In the genomic region with DNA sequence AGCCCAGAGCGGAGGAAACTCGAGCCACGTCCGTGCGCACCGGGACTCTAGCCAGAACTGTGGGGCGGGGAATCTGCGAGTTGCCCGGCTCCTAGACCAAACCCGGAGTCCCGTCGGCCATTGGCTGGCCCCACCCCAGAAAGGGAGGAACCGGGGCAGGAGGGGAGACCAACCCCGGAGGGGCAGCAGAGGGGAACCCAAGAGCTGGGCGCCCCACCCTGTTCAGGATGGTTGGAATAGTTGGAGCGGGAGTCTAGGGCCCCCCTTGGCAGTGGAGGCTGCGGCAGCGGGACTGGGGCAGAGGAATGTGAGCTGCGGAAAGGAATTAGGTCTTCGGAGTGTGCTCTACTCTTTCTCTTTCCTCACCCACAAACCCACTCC, we compare ENCODE assay signal across 8 mouse cellular contexts. TPM values are rescaled to one million over a fixed set of nuclear protein-coding genes. Genes with fewer than 3 reads are reported as not detected.
DNase-seq lines count a peak whose midpoint lies in the region; ATAC-seq lines count a peak whose summit lies in the region.

A gene (minus strand): TSS at position 331 of the 381 bp plus-strand sequence.

- H3K9ac ChIP-seq in intestine, embryonic 16.5 days (ENCODE audit: low read depth, low read length) = peak within 1 kb of the TSS; percentile 85
- peak within 1 kb of the TSS; percentile 32; the same call in 1 of the 2 replicates for H3K9ac ChIP-seq in limb, embryonic 11.5 days (ENCODE audit: low read length)

- peak; percentile 90 for ATAC-seq in intestine, embryonic 16.5 days
- no peak for ATAC-seq in limb, embryonic 11.5 days (ENCODE audit: insufficient number of reproducible peaks, low FRiP score, low TSS enrichment, low read depth)

- peak; percentile 50 for DNase-seq in layer of hippocampus, adult 11-12 months (ENCODE audit: low spot score)
- no peak for DNase-seq in layer of hippocampus, adult 9-10 months (ENCODE audit: low spot score)
- DNase-seq in embryo, embryonic 10 days (ENCODE audit: low spot score) = peak; percentile 51
- no peak for DNase-seq in gonadal fat pad, adult 2 months (ENCODE audit: low read depth)
- DNase-seq in limb, embryonic 11.5 days (ENCODE audit: low spot score) = peak; percentile 67
- no peak for DNase-seq in midbrain, embryonic 10.5 days (ENCODE audit: low spot score)
- DNase-seq in spleen, postnatal 4 days (ENCODE audit: low spot score in 2 of 2) = peak; percentile 59 to 75

- H3K9me3 ChIP-seq in intestine, embryonic 16.5 days (ENCODE audit: control insufficient read depth, low read length) = no peaks in the 10 kb centered on the region
- H3K9me3 ChIP-seq in limb, embryonic 11.5 days (ENCODE audit: control insufficient read depth, low read length) = no peaks in the 10 kb centered on the region
- H3K9me3 ChIP-seq in midbrain, embryonic 10.5 days (replicated peaks) = no peaks in the 10 kb centered on the region

- H3K27ac ChIP-seq in intestine, embryonic 16.5 days (ENCODE audit: low read length) = peak within 1 kb of the TSS; percentile 93
- H3K27ac ChIP-seq in limb, embryonic 11.5 days (replicated peaks; ENCODE audit: low read depth, low read length) = no peak within 1 kb of the TSS
- no peak within 1 kb of the TSS for H3K27ac ChIP-seq in midbrain, embryonic 10.5 days (replicated peaks)

- WGBS in intestine, embryonic 16.5 days = under 1% methylated on average over 20 of the region's 20 CpGs
- WGBS in limb, embryonic 11.5 days = 2% methylated on average over 20 of the region's 20 CpGs
- 2% methylated on average over 20 of the region's 20 CpGs for WGBS in midbrain, embryonic 10.5 days

- peaks cover 20% of the 10 kb centered on the region; the same call in 1 of the 2 replicates for H3K4me1 ChIP-seq in intestine, embryonic 16.5 days (ENCODE audit: control insufficient read depth, insufficient read depth, low read length)
- H3K4me1 ChIP-seq in limb, embryonic 11.5 days (ENCODE audit: control insufficient read depth, insufficient read depth, low read length) = peaks cover 13% of the 10 kb centered on the region
- peaks cover 20% of the 10 kb centered on the region for H3K4me1 ChIP-seq in midbrain, embryonic 10.5 days

- no peaks in the 10 kb centered on the region for H3K36me3 ChIP-seq in intestine, embryonic 16.5 days (ENCODE audit: control insufficient read depth, insufficient read depth, low read length)
- H3K36me3 ChIP-seq in limb, embryonic 11.5 days (ENCODE audit: control insufficient read depth, insufficient read depth, low read length) = no peaks in the 10 kb centered on the region
- no peaks in the 10 kb centered on the region for H3K36me3 ChIP-seq in midbrain, embryonic 10.5 days

- peak within 1 kb of the TSS; percentile 77 for H3K4me3 ChIP-seq in intestine, embryonic 16.5 days (ENCODE audit: low read length)
- peak within 1 kb of the TSS; percentile 40 for H3K4me3 ChIP-seq in limb, embryonic 11.5 days (ENCODE audit: low read depth, low read length)
- H3K4me3 ChIP-seq in midbrain, embryonic 10.5 days = peak within 1 kb of the TSS; percentile 49

- peak within 1 kb of the TSS; percentile 88 for H3K4me2 ChIP-seq in intestine, embryonic 16.5 days (ENCODE audit: low read depth, low read length)
- H3K4me2 ChIP-seq in limb, embryonic 11.5 days (ENCODE audit: low read depth, severe bottlenecking) = peak within 1 kb of the TSS; percentile 64

- H3K27me3 ChIP-seq in intestine, embryonic 16.5 days (replicated peaks; ENCODE audit: control insufficient read depth, insufficient read depth, low read length) = no peaks in the 10 kb centered on the region
- H3K27me3 ChIP-seq in limb, embryonic 11.5 days (ENCODE audit: control insufficient read depth, insufficient read depth, low read length) = peaks cover 54% of the 10 kb centered on the region
- peaks cover 95% of the 10 kb centered on the region for H3K27me3 ChIP-seq in midbrain, embryonic 10.5 days (ENCODE audit: low read depth, poor library complexity, severe bottlenecking)

RNA-seq across cellular contexts. Expression of the gene that starts here (rescaled TPM):
- 235 and 240 TPM in 2 replicates for polyA plus RNA-seq in gonadal fat pad, adult 2 months (2012; rRNA removed)
- polyA plus RNA-seq in intestine, embryonic 16.5 days (2015; fragmentation: Nextera tagmentation; extraction: Ambion mirVana) = 214 and 221 TPM in 2 replicates
- 10.2 and 13.3 TPM in 2 replicates for polyA plus RNA-seq in limb, embryonic 11.5 days (2014; fragmentation: Nextera tagmentation; extraction: Ambion mirVana)
- 16.7 and 21.8 TPM in 2 replicates for polyA plus RNA-seq in midbrain, embryonic 10.5 days (2016; fragmentation: Nextera tagmentation; extraction: Ambion mirVana)

Comparison
In these comparisons a context has a peak if more than half of its experiments do, and no peak if none do; other contexts are left out.
1. DNase-seq: peak in layer of hippocampus, adult 11-12 months (single experiment), embryo, embryonic 10 days (single experiment), limb, embryonic 11.5 days (single experiment) and spleen, postnatal 4 days (2 of 2); none in layer of hippocampus, adult 9-10 months (single experiment), gonadal fat pad, adult 2 months (single experiment) and midbrain, embryonic 10.5 days (single experiment).
2. Peak in every context shown above with its lines, with median percentiles within 50 percentile points of each other: H3K4me3 ChIP-seq.